Mouse (Mus musculus) MEL-GATA-1-ER (cell line): ENCODE data around the gene Lpin2.

Experiments
- DNase-seq: peaks from one replicate; pipeline ENCODE4 v3.0.0-alpha.2; 2012; ENCODE audit warnings: low read depth; ENCODE audit errors: extremely low read depth

The Lpin2 gene

GRCm38 (mm10) chr17:71292897-71293296 is 110.5 kb downstream of the Lpin2 start:
- no peak for DNase-seq

GRCm38 (mm10) chr17:71294570-71294969 is 112.2 kb downstream of the Lpin2 start:
- no peak for DNase-seq
